Comparison of ENCODE assay signal across 10 mouse cellular contexts in genomic region chr7:15954978-15955443, GRCm38 (mm10). TPM values are rescaled to one million over a fixed set of nuclear protein-coding genes. Genes with fewer than 3 reads are reported as not detected.
DNase-seq lines count a peak whose midpoint lies in the region; ATAC-seq and TF ChIP-seq lines count a peak whose summit lies in the region.
"Had no signal": no experiment of that assay in that cellular context is flagged by ENCODE, and none has a peak within 500 bp of the region (broad histone marks: within the 10 kb centered on the region; RNA-seq: fewer than 3 reads in every experiment).

No protein-coding gene starts in this region.

- H3K27ac ChIP-seq in intestine, postnatal 0 days (ENCODE audit: low read depth, low read length): no peak overlapping the region
- H3K27ac ChIP-seq in neural tube, embryonic 14.5 days (ENCODE audit: low read depth, low read length): no peak overlapping the region
- H3K27ac ChIP-seq: macrophage had no signal

- no peaks in the 10 kb centered on the region for H3K9me3 ChIP-seq in intestine, postnatal 0 days (ENCODE audit: control insufficient read depth)
- no peaks in the 10 kb centered on the region for H3K9me3 ChIP-seq in neural tube, embryonic 14.5 days (ENCODE audit: control insufficient read depth, low read length)

- H3K4me1 ChIP-seq in intestine, postnatal 0 days (replicated peaks; ENCODE audit: control insufficient read depth, insufficient read depth, low read length): no peaks in the 10 kb centered on the region; the same call in 1 of the 2 replicates
- no peaks in the 10 kb centered on the region for H3K4me1 ChIP-seq in neural tube, embryonic 14.5 days (ENCODE audit: control insufficient read depth, insufficient read depth, low read length)

- peak; percentile 39 for DNase-seq in ovary, postnatal 36 days (ENCODE audit: low spot score)
- no peak for DNase-seq in ovary, postnatal 14 days (ENCODE audit: low spot score)
- DNase-seq in heart, adult 18-20 months: peak; percentile 84 to 92
- peak; percentile 85 to 90 for DNase-seq in lung, adult 18-20 months
- no peak for DNase-seq in thymus, postnatal 10 days (ENCODE audit: low spot score in 2 of 2)

- H3K27me3 ChIP-seq in intestine, postnatal 0 days (replicated peaks; ENCODE audit: control insufficient read depth, insufficient read depth, low read length): no peaks in the 10 kb centered on the region
- no peaks in the 10 kb centered on the region for H3K27me3 ChIP-seq in neural tube, embryonic 14.5 days (ENCODE audit: control insufficient read depth, insufficient read depth, low read length)
- H3K27me3 ChIP-seq: CH12.LX had no signal

- peak overlapping the region; percentile 50 for H3K4me2 ChIP-seq in intestine, postnatal 0 days (replicated peaks; ENCODE audit: low read depth)
- H3K4me2 ChIP-seq in neural tube, embryonic 14.5 days (ENCODE audit: low read depth, low read length): peak overlapping the region; percentile 31; the same call in 1 of the 2 replicates

- no peak; the same call in 1 of the 2 replicates for ATAC-seq in intestine, postnatal 0 days
- ATAC-seq in neural tube, embryonic 14.5 days (ENCODE audit: low read depth): no peak
- ATAC-seq in inflammation-experienced regulatory T-cells, adult 6 months: no peak

- 17% methylated on average over 20 of the region's 21 CpGs for WGBS in intestine, postnatal 0 days
- 3% methylated on average over 21 of the region's 21 CpGs for WGBS in neural tube, embryonic 14.5 days

- no peak overlapping the region for H3K4me3 ChIP-seq in intestine, postnatal 0 days (ENCODE audit: low read depth, low read length)
- no peak overlapping the region for H3K4me3 ChIP-seq in neural tube, embryonic 14.5 days (ENCODE audit: low read depth, low read length)

- H3K9ac ChIP-seq in intestine, postnatal 0 days (ENCODE audit: low read depth, low read length): no peak overlapping the region
- H3K9ac ChIP-seq in neural tube, embryonic 14.5 days (replicated peaks; ENCODE audit: low read depth, low read length): 0 out of 2 replicates have a peak overlapping the region, but pooled peaks have one; percentile 21

- TF ChIP-seq CTCF in intestine, postnatal 0 days (IDR thresholded peaks at IDR 0.05; ENCODE audit: low read depth): no peak

- peaks cover 34% of the 10 kb centered on the region; the same call in 1 of the 2 replicates for H3K36me3 ChIP-seq in intestine, postnatal 0 days (ENCODE audit: control insufficient read depth, insufficient read depth)
- no peaks in the 10 kb centered on the region for H3K36me3 ChIP-seq in neural tube, embryonic 14.5 days (ENCODE audit: control insufficient read depth, insufficient read depth, low read length)

RNA-seq across cellular contexts. Expression of gene Nop53, which starts 9.1 kb away (rescaled TPM):
- total RNA-seq in heart, adult 18-20 months (2021): 100 to 1,000 TPM; 134 to 143 TPM
- polyA plus RNA-seq in intestine, postnatal 0 days (2015; fragmentation: Nextera tagmentation; extraction: Ambion mirVana): 109 and 115 TPM in 2 replicates
- polyA plus RNA-seq in neural tube, embryonic 14.5 days (2014; fragmentation: Nextera tagmentation; extraction: Ambion mirVana): 99.9 and 122 TPM in 2 replicates
- polyA plus RNA-seq in inflammation-experienced regulatory T-cells, adult 6 months (2017; shearing (Covaris generic)): 100 to 1,000 TPM; 272 to 320 (median 288) TPM

RNA-seq across cellular contexts. Expression of gene Ehd2, which starts 12.4 kb away (rescaled TPM):
- total RNA-seq in heart, adult 18-20 months (2021): 10 to 100 TPM; 65.8 to 77.3 TPM
- 29.3 and 30.9 TPM in 2 replicates for polyA plus RNA-seq in intestine, postnatal 0 days (2015; fragmentation: Nextera tagmentation; extraction: Ambion mirVana)
- 3.2 and 5.5 TPM in 2 replicates for polyA plus RNA-seq in neural tube, embryonic 14.5 days (2014; fragmentation: Nextera tagmentation; extraction: Ambion mirVana)
- under 1 TPM in 2 of 3 experiments, not detected in 1; 0.19 to 0.34 TPM for polyA plus RNA-seq in inflammation-experienced regulatory T-cells, adult 6 months (2017; shearing (Covaris generic))
- polyA plus RNA-seq: macrophage had no signal

RNA-seq across cellular contexts. Expression of gene Selenow, which starts 32.8 kb away (rescaled TPM):
- total RNA-seq in heart, adult 18-20 months (2021): 100 to 1,000 TPM; 181 to 202 TPM
- 813 and 814 TPM in 2 replicates for polyA plus RNA-seq in intestine, postnatal 0 days (2015; fragmentation: Nextera tagmentation; extraction: Ambion mirVana)
- 1,481 and 1,546 TPM in 2 replicates for polyA plus RNA-seq in neural tube, embryonic 14.5 days (2014; fragmentation: Nextera tagmentation; extraction: Ambion mirVana)
- 100 to 1,000 TPM; 681 to 943 (median 889) TPM for polyA plus RNA-seq in inflammation-experienced regulatory T-cells, adult 6 months (2017; shearing (Covaris generic))

Comparison
In these comparisons a context has a peak if more than half of its experiments do, and no peak if none do; other contexts are left out.
1. DNase-seq: peak in ovary, postnatal 36 days (single experiment), heart, adult 18-20 months (2 of 2) and lung, adult 18-20 months (2 of 2); none in ovary, postnatal 14 days (single experiment) and thymus, postnatal 10 days (0 of 2).